ENCODE assay signal across 8 mouse cellular contexts in genomic region chr5:34370840-34371239, GRCm38 (mm10). TPM values are rescaled to one million over a fixed set of nuclear protein-coding genes. Genes with fewer than 3 reads are reported as not detected.
A peak's percentile ranks its signal among the peaks of the same experiment; 100 is the strongest.
DNase-seq lines count a peak whose midpoint lies in the region; ATAC-seq and TF ChIP-seq lines count a peak whose summit lies in the region.

No protein-coding gene starts in this region.

- peak overlapping the region; percentile 93 for H3K9ac ChIP-seq in forebrain, embryonic 15.5 days (replicated peaks)
- peak overlapping the region; percentile 92 for H3K9ac ChIP-seq in liver, embryonic 16.5 days (ENCODE audit: low read depth, low read length)

- no peak overlapping the region for H3K27ac ChIP-seq in heart, embryonic 10.5 days
- H3K27ac ChIP-seq in forebrain, embryonic 15.5 days (replicated peaks): no peak overlapping the region
- H3K27ac ChIP-seq in liver, embryonic 16.5 days (ENCODE audit: low read length): peak overlapping the region; percentile 80

- H3K36me3 ChIP-seq in heart, embryonic 10.5 days: no peaks in the 10 kb centered on the region
- H3K36me3 ChIP-seq in E14TG2a.4 (ENCODE audit: insufficient read depth, low read length): 0 out of 2 replicates have a peak, but pooled peaks cover 6% of the 10 kb centered on the region
- H3K36me3 ChIP-seq in forebrain, embryonic 15.5 days: no peaks in the 10 kb centered on the region
- no peaks in the 10 kb centered on the region for H3K36me3 ChIP-seq in liver, embryonic 16.5 days (ENCODE audit: control insufficient read depth, insufficient read depth)

- peaks cover 13% of the 10 kb centered on the region for H3K4me1 ChIP-seq in heart, embryonic 10.5 days
- peaks cover 49% of the 10 kb centered on the region for H3K4me1 ChIP-seq in E14TG2a.4 (replicated peaks; ENCODE audit: low read depth, low read length)
- H3K4me1 ChIP-seq in forebrain, embryonic 15.5 days: peaks cover 24% of the 10 kb centered on the region
- H3K4me1 ChIP-seq in liver, embryonic 16.5 days (ENCODE audit: control insufficient read depth, low read depth, low read length): peaks cover 19% of the 10 kb centered on the region

- intact Hi-C loops in heart, postnatal 14 days (cut with DNase I): loop anchor here (5.0 kb wide), 1 partner anchor 41 kb away; no protein-coding TSS in a partner anchor

- WGBS in heart, embryonic 10.5 days: 29% methylated on average over 8 of the region's 8 CpGs
- WGBS in forebrain, embryonic 15.5 days: 29% methylated on average over 8 of the region's 8 CpGs
- WGBS in liver, embryonic 16.5 days (ENCODE audit: insufficient replicate concordance): 31% methylated on average over 8 of the region's 8 CpGs

- H3K4me2 ChIP-seq in forebrain, embryonic 15.5 days (replicated peaks): peak overlapping the region; percentile 46
- peak overlapping the region; percentile 89 for H3K4me2 ChIP-seq in liver, embryonic 16.5 days (ENCODE audit: low read depth, low read length)

- no peaks in the 10 kb centered on the region for H3K27me3 ChIP-seq in heart, embryonic 10.5 days (ENCODE audit: insufficient read depth, poor library complexity, severe bottlenecking)
- no peaks in the 10 kb centered on the region for H3K27me3 ChIP-seq in E14TG2a.4 (ENCODE audit: insufficient read depth, low read length)
- no peaks in the 10 kb centered on the region for H3K27me3 ChIP-seq in forebrain, embryonic 15.5 days
- no peaks in the 10 kb centered on the region for H3K27me3 ChIP-seq in liver, embryonic 16.5 days (ENCODE audit: control insufficient read depth, insufficient read depth, low read depth, low read length)

- ATAC-seq in forebrain, embryonic 15.5 days (replicated peaks): no peak
- no peak for ATAC-seq in liver, embryonic 16.5 days (ENCODE audit: low read depth)

- H3K4me3 ChIP-seq in heart, embryonic 10.5 days: peak overlapping the region; percentile 87
- H3K4me3 ChIP-seq in E14TG2a.4 (replicated peaks; ENCODE audit: low read length): peak overlapping the region; percentile 86
- H3K4me3 ChIP-seq in forebrain, embryonic 15.5 days: peak overlapping the region; percentile 96
- peak overlapping the region; percentile 93 for H3K4me3 ChIP-seq in liver, embryonic 16.5 days (ENCODE audit: low read depth, low read length)

- TF ChIP-seq CTCF in E14TG2a.4 (conservative IDR thresholded peaks at IDR 0.05; ENCODE audit: low read length): no peak

- DNase-seq in heart, embryonic 10.5 days (ENCODE audit: low spot score): no peak
- DNase-seq in heart, postnatal 14 days: no peak
- DNase-seq in layer of hippocampus, adult 9-10 months (ENCODE audit: low spot score): no peak
- DNase-seq in right cerebral cortex, postnatal 25 days: no peak
- no peak for DNase-seq in thymus, postnatal 0 days (ENCODE audit: low spot score)

- no peaks in the 10 kb centered on the region for H3K9me3 ChIP-seq in heart, embryonic 10.5 days
- H3K9me3 ChIP-seq in E14TG2a.4 (ENCODE audit: low read length): no peaks in the 10 kb centered on the region
- H3K9me3 ChIP-seq in forebrain, embryonic 15.5 days: no peaks in the 10 kb centered on the region
- H3K9me3 ChIP-seq in liver, embryonic 16.5 days (replicated peaks; ENCODE audit: control insufficient read depth, low read length): no peaks in the 10 kb centered on the region

RNA-seq across cellular contexts. Expression of gene Fam193a, which starts 1.1 kb away (rescaled TPM):
- polyA plus RNA-seq in heart, embryonic 10.5 days (2016; fragmentation: Nextera tagmentation; extraction: Ambion mirVana): 7.6 and 11.4 TPM in 2 replicates
- total RNA-seq in heart, postnatal 14 days (2021): 10 to 100 TPM; 32.6 to 36.6 TPM
- polyA plus RNA-seq in forebrain, embryonic 15.5 days (2015; fragmentation: Nextera tagmentation; extraction: Ambion mirVana): 16.7 and 17.9 TPM in 2 replicates
- polyA plus RNA-seq in liver, embryonic 16.5 days (2015; fragmentation: Nextera tagmentation; extraction: Ambion mirVana): 3.2 and 3.3 TPM in 2 replicates
- polyA plus RNA-seq in thymus, postnatal 0 days (2015; fragmentation: Nextera tagmentation; extraction: Ambion mirVana): 7.0 and 10.3 TPM in 2 replicates

RNA-seq across cellular contexts. Expression of gene Rnf4, which starts 34.8 kb away (rescaled TPM):
- 150 and 156 TPM in 2 replicates for polyA plus RNA-seq in heart, embryonic 10.5 days (2016; fragmentation: Nextera tagmentation; extraction: Ambion mirVana)
- 10 to 100 TPM; 38.0 to 38.2 TPM for total RNA-seq in heart, postnatal 14 days (2021)
- 139 and 143 TPM in 2 replicates for polyA plus RNA-seq in forebrain, embryonic 15.5 days (2015; fragmentation: Nextera tagmentation; extraction: Ambion mirVana)
- 68.3 and 68.4 TPM in 2 replicates for polyA plus RNA-seq in liver, embryonic 16.5 days (2015; fragmentation: Nextera tagmentation; extraction: Ambion mirVana)
- 138 TPM in 2 replicates for polyA plus RNA-seq in thymus, postnatal 0 days (2015; fragmentation: Nextera tagmentation; extraction: Ambion mirVana)
